Mouse (Mus musculus): ENCODE data around the gene Trmt10a.

DNA sequence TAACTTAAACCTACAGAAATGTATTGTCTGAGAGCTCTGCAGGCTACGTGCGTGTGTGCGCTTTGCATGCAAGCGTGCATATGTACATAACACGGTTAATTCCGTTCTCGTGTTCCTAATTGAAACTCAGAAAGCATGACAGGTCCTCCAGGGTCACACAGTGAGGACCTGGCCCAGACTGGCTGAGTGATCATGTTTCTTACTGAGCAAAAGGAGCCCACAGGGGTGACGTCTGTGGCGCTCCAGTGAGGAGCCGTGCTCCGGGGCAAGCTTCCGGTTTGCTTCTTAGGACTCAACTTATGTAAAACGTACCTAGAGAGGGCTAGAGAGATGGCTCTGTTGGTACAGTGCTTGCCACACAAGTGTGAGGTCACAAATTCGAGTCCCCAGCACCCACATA is 53.8 kb downstream of the Trmt10a start:
- TF ChIP-seq CTCF (IDR thresholded peaks at IDR 0.05; ENCODE audit: extremely low read depth, insufficient read length, insufficient replicate concordance, low read depth, low read length), result no peak
- TF ChIP-seq POLR2A (IDR thresholded peaks at IDR 0.05; ENCODE audit: low read depth, low read length), result no peak

All from small intestine, adult 2 months (tissue).